Mouse (Mus musculus): ENCODE results near the gene Fbxl14.

Gene Fbxl14

GRCm38 (mm10) chr6:119470777-119471176 lies 8.7 kb upstream of the Fbxl14 start:
- no peak for DNase-seq (ENCODE audit: low spot score in 2 of 2)

- DNase-seq (ENCODE audit: low spot score in 2 of 2), result peak; percentile 45 to 86
These were observed 7.3 kb upstream of the Fbxl14 start for GRCm38 (mm10) chr6:119472135-119472534.

- DNase-seq (ENCODE audit: low spot score in 2 of 2), result no peak
These were observed 6.8 kb upstream of the Fbxl14 start for GRCm38 (mm10) chr6:119472705-119473104.

GRCm38 (mm10) chr6:119473446-119473845 lies 6.0 kb upstream of the Fbxl14 start:
- no peak for DNase-seq (ENCODE audit: low spot score in 2 of 2)

GRCm38 (mm10) chr6:119473992-119474391 lies 5.5 kb upstream of the Fbxl14 start:
- DNase-seq (ENCODE audit: low spot score in 2 of 2), result no peak

- DNase-seq (ENCODE audit: low spot score in 2 of 2), result no peak
These were observed 3.5 kb upstream of the Fbxl14 start for GRCm38 (mm10) chr6:119475988-119476387.

GRCm38 (mm10) chr6:119477686-119478310 lies 1.7 kb upstream of the Fbxl14 start:
- DNase-seq (ENCODE audit: low spot score in 2 of 2), result no peak

GRCm38 (mm10) chr6:119478560-119479342 lies 717 bp upstream of the Fbxl14 start:
- DNase-seq (ENCODE audit: low spot score in 2 of 2), result peak; percentile 84 to 93

- peak; percentile 58 to 86 for DNase-seq (ENCODE audit: low spot score in 2 of 2)
These were observed 623 bp downstream of the Fbxl14 start for GRCm38 (mm10) chr6:119479876-119480705.

GRCm38 (mm10) chr6:119480706-119481331 lies 1.4 kb downstream of the Fbxl14 start:
- peak; percentile 27 to 83 for DNase-seq (ENCODE audit: low spot score in 2 of 2)

GRCm38 (mm10) chr6:119481741-119482390 lies 2.4 kb downstream of the Fbxl14 start:
- peak in 1 of 2 experiments; percentile 32 for DNase-seq (ENCODE audit: low spot score in 2 of 2)

- no peak for DNase-seq (ENCODE audit: low spot score in 2 of 2)
These were observed 3.6 kb downstream of the Fbxl14 start for GRCm38 (mm10) chr6:119482958-119483600.

- no peak for DNase-seq (ENCODE audit: low spot score in 2 of 2)
These were observed 6.0 kb downstream of the Fbxl14 start for GRCm38 (mm10) chr6:119485486-119485885.

- no peak for DNase-seq (ENCODE audit: low spot score in 2 of 2)
These were observed 7.1 kb downstream of the Fbxl14 start for GRCm38 (mm10) chr6:119486381-119487084.

- no peak for DNase-seq (ENCODE audit: low spot score in 2 of 2)
These were observed 7.6 kb downstream of the Fbxl14 start for GRCm38 (mm10) chr6:119487085-119487458.

- no peak for DNase-seq (ENCODE audit: low spot score in 2 of 2)
These were observed 8.2 kb downstream of the Fbxl14 start for GRCm38 (mm10) chr6:119487619-119488018.

- DNase-seq (ENCODE audit: low spot score in 2 of 2), result no peak
These were observed 10.3 kb downstream of the Fbxl14 start for GRCm38 (mm10) chr6:119489765-119490164.

GRCm38 (mm10) chr6:119490549-119490948 lies 11.1 kb downstream of the Fbxl14 start:
- DNase-seq (ENCODE audit: low spot score in 2 of 2), result no peak

- DNase-seq (ENCODE audit: low spot score in 2 of 2), result no peak
These were observed 11.5 kb downstream of the Fbxl14 start for GRCm38 (mm10) chr6:119491006-119491405.

GRCm38 (mm10) chr6:119491997-119492629 lies 12.6 kb downstream of the Fbxl14 start:
- DNase-seq (ENCODE audit: low spot score in 2 of 2), result no peak
